Mouse (Mus musculus): ENCODE results near the gene Lrp1. TPM values are rescaled to one million over a fixed set of nuclear protein-coding genes. Genes with fewer than 3 reads are reported as not detected.

The Lrp1 gene
- total and polyA plus RNA-seq, 3 experiments = 3.1 to 51.2 (median 11.8) TPM

- Histone ChIP-seq H3K27ac (ENCODE audit: insufficient read depth, low read depth) (no peak overlapping the region), H3K9me3 (replicated peaks; ENCODE audit: low read length) (no peaks in the 10 kb centered on the region), H3K4me1 (ENCODE audit: control insufficient read depth in 1 of 2, insufficient read depth in 2 of 2) (peaks cover 0 to 4% of the 10 kb centered on the region in 2 experiments; a peak in 2 of 4 replicates), H3K4me2 (ENCODE audit: insufficient read depth, low read depth, poor library complexity, severe bottlenecking) (no peak overlapping the region), H3K9ac (ENCODE audit: insufficient read depth, low read depth) (no peak overlapping the region), H3K27me3 (replicated peaks) (no peaks in the 10 kb centered on the region), H3K4me3 (replicated peaks in 1 of 3; ENCODE audit: low read depth in 2 of 3, low read length in 2 of 3, poor library complexity in 1 of 3) (no peak overlapping the region), H3K36me3 (replicated peaks in 1 of 2; ENCODE audit: control insufficient read depth in 1 of 2, insufficient read depth in 1 of 2, low read length in 1 of 2) (peaks cover 76 to 78% of the 10 kb centered on the region in 2 experiments), H3K79me2 (replicated peaks; ENCODE audit: control insufficient read depth, extremely low read depth, insufficient read depth, poor library complexity, severe bottlenecking) (no peaks in the 10 kb centered on the region)
- dilution Hi-C loops (cut with MboI; ENCODE audit: extremely low pct_ligation_motif_present, extremely low pct_unique_long_range_greater_than_20kb, low sequenced_read_pairs) (no loop called here), in situ Hi-C loops (cut with MboI; ENCODE audit: low pct_ligation_motif_present, low pct_unique_long_range_greater_than_20kb, low sequenced_read_pairs) (no loop called here)
- TF ChIP-seq UBTF (IDR thresholded peaks at IDR 0.05; ENCODE audit: low read depth, low read length) (no peak), PAX5 (IDR thresholded peaks at IDR 0.05; ENCODE audit: low read length) (no peak), MAFK (IDR thresholded peaks at IDR 0.05; ENCODE audit: insufficient replicate concordance, low read length) (no peak)
- no peak for DNase-seq (ENCODE audit: extremely low read depth)
Observed at GRCm38 (mm10) chr10:127570384-127570783, 50.6 kb downstream of the Lrp1 start.

GRCm38 (mm10) chr10:127569450-127569849 is 51.5 kb downstream of the Lrp1 start:
- H3K4me1 ChIP-seq (ENCODE audit: control insufficient read depth in 1 of 2, insufficient read depth in 2 of 2) = peaks cover 0 to 6% of the 10 kb centered on the region in 2 experiments; a peak in 2 of 4 replicates
- dilution Hi-C loops (cut with MboI; ENCODE audit: extremely low pct_ligation_motif_present, extremely low pct_unique_long_range_greater_than_20kb, low sequenced_read_pairs) = no loop called here

More at GRCm38 (mm10) chr10:127569450-127569849, 51.5 kb downstream of the Lrp1 start:
- peaks cover 71% of the 10 kb centered on the region in 2 experiments for H3K36me3 ChIP-seq (replicated peaks in 1 of 2; ENCODE audit: control insufficient read depth in 1 of 2, insufficient read depth in 1 of 2, low read length in 1 of 2)
- in situ Hi-C loops (cut with MboI; ENCODE audit: low pct_ligation_motif_present, low pct_unique_long_range_greater_than_20kb, low sequenced_read_pairs) = loop anchor here (10.0 kb wide), 1 partner anchor 165 kb away; the partner anchor contains the start of gene Zbtb39
- no peak overlapping the region for H3K4me2 ChIP-seq (ENCODE audit: insufficient read depth, low read depth, poor library complexity, severe bottlenecking)
- TF ChIP-seq RAD21 (IDR thresholded peaks at IDR 0.05; ENCODE audit: low read depth, low read length) (peak; percentile 95), ZC3H11A (IDR thresholded peaks at IDR 0.05; ENCODE audit: low read depth, low read length) (peak; percentile 92), MEF2A (IDR thresholded peaks at IDR 0.05; ENCODE audit: borderline replicate concordance, low read depth, low read length) (0 out of 2 replicates have a peak, but pooled peaks have one; percentile 36), TCF12 (IDR thresholded peaks at IDR 0.05; ENCODE audit: low read depth, low read length) (no peak), CTCF (conservative IDR thresholded peaks at IDR 0.05 in 1 of 2, IDR thresholded peaks at IDR 0.05 in 1 of 2; ENCODE audit: low read depth in 2 of 2, low read length in 2 of 2) (peak; percentile 92 to 98), MAX (IDR thresholded peaks at IDR 0.05; ENCODE audit: low read length) (peak; percentile 39; the same call in 1 of the 2 replicates), SMC3 (IDR thresholded peaks at IDR 0.05; ENCODE audit: low read depth, low read length) (peak; percentile 93), JUN (IDR thresholded peaks at IDR 0.05; ENCODE audit: insufficient read depth, low read depth, low read length) (no peak), MAFK (IDR thresholded peaks at IDR 0.05; ENCODE audit: insufficient replicate concordance, low read length) (no peak), MYC (IDR thresholded peaks at IDR 0.05; ENCODE audit: low read depth, low read length) (0 out of 2 replicates have a peak, but pooled peaks have one; percentile 25), IRF4 (IDR thresholded peaks at IDR 0.05; ENCODE audit: low read depth, low read length) (peak; percentile 36; the same call in 1 of the 2 replicates), BHLHE40 (IDR thresholded peaks at IDR 0.05; ENCODE audit: low read depth, low read length) (0 out of 2 replicates have a peak, but pooled peaks have one; percentile 11), USF2 (conservative IDR thresholded peaks at IDR 0.05; ENCODE audit: low read depth, low read length) (no peak), CHD1 (IDR thresholded peaks at IDR 0.05; ENCODE audit: low read depth, low read length) (no peak), JUND (conservative IDR thresholded peaks at IDR 0.05; ENCODE audit: low read depth, low read length) (no peak), ZNF384 (IDR thresholded peaks at IDR 0.05; ENCODE audit: low read depth, low read length) (0 out of 2 replicates have a peak, but pooled peaks have one; percentile 16), SIN3A (IDR thresholded peaks at IDR 0.05; ENCODE audit: low read length) (0 out of 2 replicates have a peak, but pooled peaks have one; percentile 45), ETS1 (conservative IDR thresholded peaks at IDR 0.05; ENCODE audit: low read depth, low read length) (no peak), ZMIZ1 (IDR thresholded peaks at IDR 0.05; ENCODE audit: low read depth, low read length) (no peak)
- H3K9ac ChIP-seq (ENCODE audit: insufficient read depth, low read depth) = no peak overlapping the region
- DNase-seq (ENCODE audit: extremely low read depth) = peak; percentile 87
- no peaks in the 10 kb centered on the region for H3K9me3 ChIP-seq (replicated peaks; ENCODE audit: low read length)
- H3K27ac ChIP-seq (ENCODE audit: insufficient read depth, low read depth) = no peak overlapping the region
- no peak overlapping the region for H3K4me3 ChIP-seq (replicated peaks in 1 of 3; ENCODE audit: low read depth in 2 of 3, low read length in 2 of 3, poor library complexity in 1 of 3)
- H3K79me2 ChIP-seq (replicated peaks; ENCODE audit: control insufficient read depth, extremely low read depth, insufficient read depth, poor library complexity, severe bottlenecking) = no peaks in the 10 kb centered on the region
- H3K27me3 ChIP-seq (replicated peaks) = no peaks in the 10 kb centered on the region
